Mouse (Mus musculus) CH12.LX (cell line): ENCODE data around the gene Unc13b. TPM values are rescaled to one million over a fixed set of nuclear protein-coding genes. Genes with fewer than 3 reads are reported as not detected.

Experiments used
- DNase-seq: peaks from one replicate; pipeline ENCODE4 v3.0.0-alpha.2; 2013; ENCODE audit errors: extremely low read depth
- H3K27ac ChIP-seq: 2 replicates; pipeline ENCODE4 v1.5.1; 2012; ENCODE audit warnings: low read depth, mild to moderate bottlenecking, control low read depth, moderate library complexity; ENCODE audit not compliant: insufficient read depth
- H3K27me3 ChIP-seq: replicated peaks from 2 replicates; pipeline ENCODE3; 2012; ENCODE audit warnings: inconsistent platforms
- H3K36me3 ChIP-seq, 2 experiments: replicated peaks in 1 of 2; 2 replicates each; pipeline versions ENCODE3 to v1.6.1; 2012; ENCODE audit warnings: inconsistent platforms in 1 of 2, low read length in 1 of 2, mild to moderate bottlenecking in 1 of 2, mixed read lengths in 1 of 2, moderate library complexity in 1 of 2; ENCODE audit not compliant: control insufficient read depth in 1 of 2, insufficient read depth in 1 of 2
- H3K4me1 ChIP-seq, 2 experiments: 2 replicates each; pipeline ENCODE4 v1.6.1; 2012; ENCODE audit warnings: inconsistent platforms in 1 of 2, moderate library complexity in 1 of 2; ENCODE audit not compliant: insufficient read depth in 2 of 2, control insufficient read depth in 1 of 2
- H3K4me2 ChIP-seq: 2 replicates; pipeline ENCODE4 v1.6.1; 2012; ENCODE audit warnings: low read depth, mild to moderate bottlenecking, control low read depth; ENCODE audit not compliant: poor library complexity, insufficient read depth, severe bottlenecking
- H3K4me3 ChIP-seq, 3 experiments: fragments of 150-350 bp in 1 of 3; sonication (generic) in 1 of 3; replicated peaks in 1 of 3; 2 replicates each; pipeline versions ENCODE3 to v1.5.1; 2011 to 2012; ENCODE audit warnings: low read depth in 2 of 3, low read length in 2 of 3, mild to moderate bottlenecking in 2 of 3, moderate library complexity in 2 of 3, control low read depth in 1 of 3, improper control_type of control experiment in 1 of 3, inconsistent platforms in 1 of 3, mixed read lengths in 1 of 3; ENCODE audit not compliant: poor library complexity in 1 of 3
- H3K79me2 ChIP-seq: replicated peaks from 2 replicates; pipeline ENCODE4 v1.6.1; 2012; ENCODE audit warnings: mild to moderate bottlenecking, moderate library complexity; ENCODE audit not compliant: control insufficient read depth, poor library complexity, insufficient read depth, severe bottlenecking; ENCODE audit errors: extremely low read depth
- H3K9ac ChIP-seq: 2 replicates; pipeline ENCODE4 v1.6.1; 2012; ENCODE audit warnings: low read depth, mild to moderate bottlenecking, control low read depth, moderate library complexity; ENCODE audit not compliant: insufficient read depth
- H3K9me3 ChIP-seq: replicated peaks from 2 replicates; pipeline ENCODE3; 2012; ENCODE audit warnings: low read length, inconsistent platforms, mixed read lengths
- CHD2 ChIP-seq: IDR thresholded peaks from 2 replicates; pipeline ENCODE4 v1.6.1; 2011; ENCODE audit warnings: low read length, improper control_type of control experiment
- EP300 ChIP-seq: IDR thresholded peaks from 2 replicates; pipeline ENCODE4 v1.6.1; 2011; ENCODE audit warnings: low read length, improper control_type of control experiment
- ETS1 ChIP-seq: conservative IDR thresholded peaks from 2 replicates; pipeline ENCODE4 v1.6.1; 2012; ENCODE audit warnings: low read depth, mild to moderate bottlenecking, inconsistent platforms, low read length, improper control_type of control experiment, moderate library complexity
- HCFC1 ChIP-seq: IDR thresholded peaks from 2 replicates; pipeline ENCODE4 v1.6.1; 2012; ENCODE audit warnings: low read depth, mild to moderate bottlenecking, inconsistent platforms, low read length, improper control_type of control experiment
- JUN ChIP-seq: IDR thresholded peaks from 2 replicates; pipeline ENCODE4 v1.6.1; 2011; ENCODE audit warnings: low read depth, mild to moderate bottlenecking, low read length, improper control_type of control experiment, moderate library complexity; ENCODE audit not compliant: insufficient read depth
- KAT2A ChIP-seq: IDR thresholded peaks from 2 replicates; pipeline ENCODE4 v1.6.1; 2012; ENCODE audit warnings: low read length, improper control_type of control experiment, inconsistent platforms; ENCODE audit not compliant: insufficient replicate concordance
- MAFK ChIP-seq: IDR thresholded peaks from 2 replicates; pipeline ENCODE4 v1.6.1; 2011; ENCODE audit warnings: low read length, improper control_type of control experiment; ENCODE audit not compliant: insufficient replicate concordance
- MAX ChIP-seq: IDR thresholded peaks from 2 replicates; pipeline ENCODE4 v1.6.1; 2011; ENCODE audit warnings: low read length, improper control_type of control experiment
- MEF2A ChIP-seq: IDR thresholded peaks from 2 replicates; pipeline ENCODE4 v1.6.1; 2014; ENCODE audit warnings: low read depth, mild to moderate bottlenecking, inconsistent platforms, low read length, improper control_type of control experiment, borderline replicate concordance
- NRF1 ChIP-seq: IDR thresholded peaks from 2 replicates; pipeline ENCODE4 v1.6.1; 2014; ENCODE audit warnings: low read depth, mild to moderate bottlenecking, inconsistent platforms, low read length, improper control_type of control experiment, moderate library complexity
- PAX5 ChIP-seq: IDR thresholded peaks from 2 replicates; pipeline ENCODE4 v1.6.1; 2012; ENCODE audit warnings: low read length, inconsistent platforms, mixed read lengths
- POLR2A ChIP-seq: IDR thresholded peaks from 2 replicates; pipeline ENCODE4 v1.6.1; 2011; ENCODE audit warnings: low read depth, mild to moderate bottlenecking, improper control_type of control experiment, low read length
- POLR2AphosphoS2 ChIP-seq: IDR thresholded peaks from 2 replicates; pipeline ENCODE4 v1.6.1; 2011; ENCODE audit warnings: low read depth, low read length, improper control_type of control experiment
- RCOR1 ChIP-seq: conservative IDR thresholded peaks from 2 replicates; pipeline ENCODE4 v1.6.1; 2012; ENCODE audit warnings: low read depth, mild to moderate bottlenecking, inconsistent platforms, low read length, improper control_type of control experiment
- SIN3A ChIP-seq: IDR thresholded peaks from 2 replicates; pipeline ENCODE4 v1.6.1; 2012; ENCODE audit warnings: low read length, improper control_type of control experiment, inconsistent platforms
- TBP ChIP-seq: conservative IDR thresholded peaks from 2 replicates; pipeline ENCODE4 v1.6.1; 2011; ENCODE audit warnings: low read depth, low read length, improper control_type of control experiment
- TCF12 ChIP-seq: IDR thresholded peaks from 2 replicates; pipeline ENCODE4 v1.6.1; 2014; ENCODE audit warnings: low read depth, mild to moderate bottlenecking, inconsistent platforms, low read length, improper control_type of control experiment
- ZC3H11A ChIP-seq: IDR thresholded peaks from 2 replicates; pipeline ENCODE4 v1.6.1; 2012; ENCODE audit warnings: low read depth, mild to moderate bottlenecking, inconsistent platforms, low read length, improper control_type of control experiment
- ZMIZ1 ChIP-seq: IDR thresholded peaks from 2 replicates; pipeline ENCODE4 v1.6.1; 2012; ENCODE audit warnings: low read depth, mild to moderate bottlenecking, inconsistent platforms, low read length, improper control_type of control experiment
- dilution Hi-C: fragments of 300-500 bp; cut with MboI; formaldehyde crosslinking; loops from 2 replicates; pipeline ENCODE4 v1.14.3; 2020; ENCODE audit warnings: low sequenced_read_pairs; ENCODE audit not compliant: extremely low pct_unique_long_range_greater_than_20kb, extremely low pct_ligation_motif_present
- in situ Hi-C: fragments of 300-500 bp; cut with MboI; formaldehyde crosslinking; loops from 3 replicates; pipeline ENCODE4 v1.14.3; 2019; ENCODE audit warnings: low sequenced_read_pairs, low pct_ligation_motif_present, low pct_unique_long_range_greater_than_20kb, mixed read lengths
- polyA plus RNA-seq: library from polyadenylated mRNA; unstranded; fragments of >175 nt; gene quantifications from 2 replicates; pipeline ENCODE4 v1.2.1, GENCODE M21; 2012; ENCODE audit warnings: low read depth; ENCODE audit not compliant: insufficient read length
- total RNA-seq, 2 experiments: library from RNA; depleted of rRNA; stranded (reverse); fragments of 300-350 nt in 1 of 2; fragments of >200 nt in 1 of 2; gene quantifications; 2 replicates each; pipeline ENCODE4 v1.2.3; 2012 to 2014

Unc13b gene
- total and polyA plus RNA-seq, 3 experiments = 0.08 to 0.23 (median 0.19) TPM

GRCm38 (mm10) chr4:43032501-43032900 is 26.3 kb upstream of the Unc13b start:
- no peak for DNase-seq
- dilution Hi-C loops = no loop called here
- TF ChIP-seq JUN (no peak), RCOR1 (no peak), MEF2A (no peak), MAFK (no peak), HCFC1 (no peak), TCF12 (no peak), SIN3A (no peak), NRF1 (no peak), EP300 (no peak), POLR2A (no peak), TBP (no peak)
- H3K9ac ChIP-seq = no peak overlapping the region
- no peak overlapping the region for H3K4me2 ChIP-seq
- peaks cover 11% of the 10 kb centered on the region for H3K79me2 ChIP-seq
- H3K36me3 ChIP-seq = peaks cover 17 to 71% of the 10 kb centered on the region in 2 experiments
- peaks cover 5 to 35% of the 10 kb centered on the region in 2 experiments; a peak in 3 of 4 replicates for H3K4me1 ChIP-seq
- no peaks in the 10 kb centered on the region for H3K9me3 ChIP-seq
- no peak overlapping the region for H3K4me3 ChIP-seq
- no peak overlapping the region for H3K27ac ChIP-seq
- in situ Hi-C loops = no loop called here
- no peaks in the 10 kb centered on the region for H3K27me3 ChIP-seq

- no peaks in the 10 kb centered on the region for H3K27me3 ChIP-seq
- dilution Hi-C loops = no loop called here
- peaks cover 8 to 45% of the 10 kb centered on the region in 2 experiments; a peak in 3 of 4 replicates for H3K4me1 ChIP-seq
- H3K36me3 ChIP-seq = peaks cover 14 to 62% of the 10 kb centered on the region in 2 experiments
- no peak overlapping the region for H3K27ac ChIP-seq
- no peak overlapping the region for H3K4me3 ChIP-seq
- DNase-seq = no peak
- no peak overlapping the region for H3K9ac ChIP-seq
- no peak overlapping the region for H3K4me2 ChIP-seq
- TF ChIP-seq PAX5 (no peak), CHD2 (no peak), TBP (no peak), ETS1 (no peak), MAX (no peak), ZC3H11A (no peak), NRF1 (no peak), KAT2A (no peak), POLR2AphosphoS2 (no peak), EP300 (no peak), ZMIZ1 (no peak)
- peaks cover 11% of the 10 kb centered on the region for H3K79me2 ChIP-seq
- H3K9me3 ChIP-seq = no peaks in the 10 kb centered on the region
- in situ Hi-C loops = no loop called here
Measured at GRCm38 (mm10) chr4:43033481-43033880, 25.3 kb upstream of the Unc13b start.
